Mouse (Mus musculus) right cerebral cortex, postnatal 4 days (tissue): Measurements from ENCODE around the gene Fbxl15.

Source experiments
- DNase-seq: peaks from one replicate; pipeline ENCODE4 v3.0.0-alpha.2; 2022

Fbxl15 gene

GRCm38 (mm10) chr19:46308706-46309435, 19.1 kb upstream of the Fbxl15 start:
- DNase-seq = peak; percentile 98

GRCm38 (mm10) chr19:46309651-46310305, 18.2 kb upstream of the Fbxl15 start:
- no peak for DNase-seq

GRCm38 (mm10) chr19:46310312-46310865, 17.6 kb upstream of the Fbxl15 start:
- DNase-seq = no peak

GRCm38 (mm10) chr19:46311341-46311740, 16.6 kb upstream of the Fbxl15 start:
- DNase-seq = no peak

GRCm38 (mm10) chr19:46312566-46312965, 15.4 kb upstream of the Fbxl15 start:
- no peak for DNase-seq

GRCm38 (mm10) chr19:46313116-46313515, 14.9 kb upstream of the Fbxl15 start:
- no peak for DNase-seq

GRCm38 (mm10) chr19:46313591-46313990, 14.4 kb upstream of the Fbxl15 start:
- DNase-seq = no peak

- DNase-seq = peak; percentile 10
Measured at GRCm38 (mm10) chr19:46314151-46314601, 13.8 kb upstream of the Fbxl15 start.

- no peak for DNase-seq
Measured at GRCm38 (mm10) chr19:46314872-46315742, 12.9 kb upstream of the Fbxl15 start.

GRCm38 (mm10) chr19:46315752-46316610, 12.0 kb upstream of the Fbxl15 start:
- DNase-seq = no peak

GRCm38 (mm10) chr19:46316846-46317545, 11.0 kb upstream of the Fbxl15 start:
- DNase-seq = peak; percentile 49

GRCm38 (mm10) chr19:46317546-46317885, 10.5 kb upstream of the Fbxl15 start:
- DNase-seq = peak; percentile 26

GRCm38 (mm10) chr19:46318031-46318471, 9.9 kb upstream of the Fbxl15 start:
- peak; percentile 74 for DNase-seq

- peak; percentile 81 for DNase-seq
Measured at GRCm38 (mm10) chr19:46318586-46319378, 9.2 kb upstream of the Fbxl15 start.

GRCm38 (mm10) chr19:46320076-46320785, 7.8 kb upstream of the Fbxl15 start:
- no peak for DNase-seq

- DNase-seq = peak; percentile 37
Measured at GRCm38 (mm10) chr19:46321101-46321943, 6.7 kb upstream of the Fbxl15 start.

- peak; percentile 13 for DNase-seq
Measured at GRCm38 (mm10) chr19:46322144-46322995, 5.6 kb upstream of the Fbxl15 start.
